Mouse (Mus musculus): Measurements from ENCODE around the gene Creg2.
"Not testable (repeated sequence)": the region's sequence is repeated elsewhere in the genome, so short reads cannot be mapped to it uniquely, and the experiment has no call there.

Creg2 gene

DNA sequence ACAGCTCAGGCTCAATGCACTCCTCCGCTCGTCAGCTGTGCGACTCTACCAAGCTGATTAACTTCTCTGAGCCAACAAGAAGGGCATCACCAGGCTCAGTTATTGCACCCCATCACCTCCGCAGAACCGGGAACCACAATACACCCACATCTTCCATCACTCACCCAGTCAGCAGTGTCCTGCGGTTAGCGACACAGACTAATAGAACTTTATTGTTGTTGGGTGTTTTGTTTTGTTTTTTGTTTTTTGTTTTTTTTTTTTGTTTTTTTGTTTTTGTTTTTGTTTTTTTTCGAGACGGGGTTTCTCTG lies at the start of gene Creg2:
Gene Creg2, minus strand, starts transcription at position 234 of the 308 bp plus-strand sequence.
- no peak for DNase-seq (ENCODE audit: low spot score in 2 of 2)

GRCm38 (mm10) chr1:39700599-39701273 lies 49.5 kb upstream of the Creg2 start:
- DNase-seq (ENCODE audit: low spot score in 2 of 2) = no peak

DNA sequence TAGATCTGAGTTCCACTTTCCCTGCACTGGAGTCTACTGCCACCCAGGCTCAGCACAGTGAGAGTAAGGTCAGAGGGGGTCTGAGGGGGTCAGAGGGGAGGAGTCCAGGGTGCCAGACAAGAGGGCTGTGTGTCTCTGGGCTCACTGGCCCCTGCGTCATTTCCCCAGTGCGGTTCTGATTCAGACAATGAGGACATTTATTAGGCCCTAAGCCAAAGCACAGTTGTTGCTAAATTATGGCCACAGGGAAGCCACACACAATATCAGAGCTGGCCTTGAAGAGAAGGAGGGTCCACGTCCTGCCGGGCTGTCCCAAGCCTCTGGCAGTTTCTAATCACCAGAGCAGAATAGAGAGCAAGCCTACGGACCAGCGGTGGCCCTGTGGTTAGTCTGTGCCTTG lies 47.2 kb upstream of the Creg2 start:
- DNase-seq (ENCODE audit: low spot score in 2 of 2) = no peak

DNA sequence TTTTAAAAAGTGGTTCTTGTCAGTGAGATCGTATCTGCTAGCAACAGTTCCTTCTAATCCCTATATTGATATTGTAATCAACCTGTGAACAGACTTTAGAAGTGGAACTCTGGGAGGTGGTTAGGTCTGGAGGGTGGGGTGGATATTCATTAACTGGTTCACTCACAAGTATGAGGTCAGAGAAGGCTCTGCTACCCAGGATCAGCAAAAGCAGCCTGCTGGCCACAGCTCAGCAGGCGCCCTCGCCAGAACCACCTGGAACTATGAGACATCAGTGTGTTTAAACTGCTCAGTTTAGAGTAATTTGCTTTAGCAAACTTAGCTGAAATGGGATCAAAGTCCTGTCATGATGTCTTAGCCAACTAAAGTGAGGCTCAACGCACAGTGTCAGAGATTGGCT lies 43.9 kb upstream of the Creg2 start:
- no peak for DNase-seq (ENCODE audit: low spot score in 2 of 2)

DNA sequence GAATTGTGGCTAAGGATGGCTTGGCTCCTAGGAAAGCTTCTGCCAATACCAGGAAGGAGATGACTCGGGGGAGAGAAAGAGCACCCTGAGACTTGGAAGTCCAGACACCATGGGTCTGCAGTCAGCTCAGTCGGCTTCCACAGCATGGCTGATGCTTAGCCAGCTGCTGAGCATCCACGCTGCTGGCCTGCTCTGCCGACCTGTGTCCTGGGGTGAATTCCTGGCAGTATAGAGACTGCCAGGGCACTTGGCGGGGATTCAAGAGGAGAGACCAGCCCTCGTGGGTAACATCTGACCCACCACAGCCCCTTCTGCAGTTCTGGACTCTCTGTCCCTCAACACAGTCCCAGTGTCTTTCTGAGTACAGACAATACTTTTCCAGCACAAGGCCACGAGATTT lies 43.5 kb upstream of the Creg2 start:
- no peak for DNase-seq (ENCODE audit: low spot score in 2 of 2)

DNA sequence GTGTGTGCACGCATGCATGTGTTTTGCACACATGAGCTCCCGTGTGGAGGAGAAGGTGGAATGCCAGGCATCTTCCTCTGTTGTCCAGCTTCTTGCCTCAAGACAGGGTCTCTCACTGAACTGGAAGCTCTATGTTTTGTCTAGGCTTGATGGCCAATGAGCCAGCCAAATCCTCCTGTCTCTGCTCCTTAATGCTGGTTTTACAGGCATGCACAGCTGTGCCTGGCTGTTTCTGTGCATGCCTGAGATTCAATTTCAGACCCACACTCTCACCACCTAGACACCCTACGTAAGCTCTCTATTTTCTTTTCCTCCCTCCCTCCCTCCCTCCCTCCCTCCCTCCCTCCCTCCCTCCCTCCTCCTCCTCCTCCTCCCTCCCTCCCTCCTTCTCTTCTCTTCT lies 40.7 kb upstream of the Creg2 start:
- DNase-seq (ENCODE audit: low spot score in 2 of 2) = no peak

DNA sequence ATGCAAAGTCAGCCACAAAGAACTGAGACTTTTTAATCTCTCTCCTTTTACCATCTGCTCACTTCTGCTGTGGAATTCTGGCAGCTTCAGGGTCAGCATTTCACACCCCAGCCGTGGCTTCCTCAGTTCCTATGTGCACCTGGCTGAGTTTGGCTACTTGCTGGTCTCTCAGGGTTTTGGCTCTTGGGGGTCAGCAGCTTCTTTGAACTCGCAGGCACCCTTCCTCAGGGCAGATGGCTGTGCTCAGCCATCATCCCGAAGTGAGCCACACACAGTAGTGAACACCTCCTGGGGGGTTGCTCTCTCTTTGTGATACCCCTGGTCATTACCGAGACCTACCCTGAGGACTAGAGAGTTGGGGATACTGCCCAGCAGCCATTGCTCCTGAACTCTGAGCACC lies 39.8 kb upstream of the Creg2 start:
- DNase-seq (ENCODE audit: low spot score in 2 of 2) = no peak

DNA sequence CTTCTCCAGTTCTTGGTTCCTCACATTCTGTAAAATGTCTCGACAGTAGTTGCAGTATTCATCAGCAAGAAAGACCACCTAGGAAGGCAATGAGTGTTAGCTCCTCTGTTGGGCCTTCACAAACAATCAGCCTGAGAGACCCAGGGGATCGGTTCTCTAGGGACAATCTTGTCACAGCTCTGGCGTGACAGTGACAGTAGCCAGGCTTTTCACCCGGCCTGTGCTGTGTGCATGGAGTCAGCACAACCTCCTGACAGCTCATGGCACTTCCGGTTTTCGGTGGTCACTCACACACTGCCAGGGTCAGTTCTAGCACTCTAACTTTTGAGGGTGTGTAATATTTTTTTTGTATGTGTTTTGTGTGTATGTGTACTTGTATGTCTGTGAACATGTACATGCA lies 37.3 kb upstream of the Creg2 start:
- DNase-seq (ENCODE audit: low spot score in 2 of 2) = no peak

- no peak for DNase-seq (ENCODE audit: low spot score in 2 of 2)
These were observed 36.0 kb upstream of the Creg2 start for GRCm38 (mm10) chr1:39687279-39687678.

GRCm38 (mm10) chr1:39685841-39686240 lies 34.6 kb upstream of the Creg2 start:
- peak; percentile 56 to 59 for DNase-seq (ENCODE audit: low spot score in 2 of 2)

DNA sequence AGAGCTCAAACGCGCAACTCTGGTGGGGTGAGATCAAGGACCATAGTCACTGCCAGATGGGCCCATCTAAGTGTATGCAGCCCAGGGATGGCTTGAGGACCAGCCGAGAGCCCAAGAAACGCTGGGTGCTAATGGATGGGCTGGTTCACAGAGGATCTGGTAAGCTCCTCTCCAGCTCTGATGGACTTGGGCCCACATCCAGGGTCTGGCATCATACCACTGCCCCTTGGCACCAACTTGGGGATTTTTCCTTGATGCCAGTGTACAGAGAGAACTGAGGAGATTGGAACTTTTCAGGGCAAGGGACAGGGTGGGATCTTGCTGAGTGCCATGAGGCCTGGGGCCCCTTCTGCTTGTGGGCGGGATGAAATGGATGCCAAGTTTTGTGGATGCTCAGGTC lies 30.4 kb upstream of the Creg2 start:
- DNase-seq (ENCODE audit: low spot score in 2 of 2) = no peak

- DNase-seq (ENCODE audit: low spot score in 2 of 2) = no peak
These were observed 29.3 kb upstream of the Creg2 start for GRCm38 (mm10) chr1:39680546-39680945.

DNA sequence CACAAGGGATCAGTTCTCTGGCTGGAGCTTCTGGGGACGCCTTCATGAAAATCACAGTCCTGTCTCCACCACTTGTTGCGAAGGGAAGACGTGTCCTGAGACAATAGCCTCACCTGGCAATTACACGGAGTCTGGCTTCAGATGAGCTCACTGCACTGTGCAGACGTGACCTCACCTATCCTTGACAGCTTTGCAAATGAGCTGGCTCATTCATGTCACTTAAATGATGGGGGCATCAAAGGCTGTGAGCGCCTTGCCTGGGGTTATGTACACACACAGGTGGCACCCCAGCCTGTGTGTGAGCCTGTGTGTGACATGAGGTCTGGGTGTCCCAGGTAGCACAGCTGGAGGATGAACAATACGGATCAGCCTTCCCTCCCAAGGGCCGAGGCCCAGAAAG lies 27.6 kb upstream of the Creg2 start:
- no peak for DNase-seq (ENCODE audit: low spot score in 2 of 2)

GRCm38 (mm10) chr1:39676221-39676876 lies 25.1 kb upstream of the Creg2 start:
- peak; percentile 31 to 51 for DNase-seq (ENCODE audit: low spot score in 2 of 2)

GRCm38 (mm10) chr1:39672362-39673105 lies 21.3 kb upstream of the Creg2 start:
- DNase-seq (ENCODE audit: low spot score in 2 of 2) = no peak

DNA sequence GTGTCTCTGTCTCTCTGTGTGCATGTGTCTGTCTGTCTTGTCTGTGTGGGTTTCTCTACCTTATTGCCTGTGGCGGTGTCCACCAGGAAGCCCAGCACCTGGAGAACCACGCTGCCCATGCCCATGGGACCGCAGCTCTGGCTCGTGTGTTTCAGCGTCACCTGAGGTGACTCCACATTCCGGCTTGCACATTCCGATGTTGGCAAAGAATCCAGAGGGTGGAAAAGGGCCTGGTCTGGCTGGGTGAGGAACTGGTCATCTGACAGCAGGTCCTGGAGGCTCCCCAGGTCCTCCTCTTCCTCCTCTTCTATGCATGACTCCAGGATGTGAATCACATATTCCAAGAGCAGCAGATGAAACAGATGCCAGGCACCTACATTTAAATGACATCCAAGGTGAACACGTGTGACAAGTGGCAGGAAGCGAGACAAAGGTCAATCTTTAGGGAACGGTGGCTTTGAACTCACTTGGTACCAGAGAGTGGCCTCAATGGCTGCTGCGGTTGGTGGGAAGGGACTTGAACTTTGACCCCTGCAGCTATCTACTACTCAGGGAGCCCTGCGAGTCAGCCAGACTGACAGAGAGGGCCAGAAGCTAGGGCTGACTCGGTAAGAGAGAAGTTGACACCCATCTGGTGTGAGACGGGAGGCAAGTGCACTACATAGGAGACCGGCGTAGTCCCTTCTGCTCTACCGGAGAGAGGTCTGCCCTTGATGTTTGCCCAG lies 19.1 kb upstream of the Creg2 start:
- no peak for DNase-seq (ENCODE audit: low spot score in 2 of 2)

GRCm38 (mm10) chr1:39666751-39667252 lies 15.5 kb upstream of the Creg2 start:
- DNase-seq (ENCODE audit: low spot score in 2 of 2) = no peak

GRCm38 (mm10) chr1:39664039-39664625 lies 12.9 kb upstream of the Creg2 start:
- DNase-seq (ENCODE audit: low spot score in 2 of 2) = no peak

DNA sequence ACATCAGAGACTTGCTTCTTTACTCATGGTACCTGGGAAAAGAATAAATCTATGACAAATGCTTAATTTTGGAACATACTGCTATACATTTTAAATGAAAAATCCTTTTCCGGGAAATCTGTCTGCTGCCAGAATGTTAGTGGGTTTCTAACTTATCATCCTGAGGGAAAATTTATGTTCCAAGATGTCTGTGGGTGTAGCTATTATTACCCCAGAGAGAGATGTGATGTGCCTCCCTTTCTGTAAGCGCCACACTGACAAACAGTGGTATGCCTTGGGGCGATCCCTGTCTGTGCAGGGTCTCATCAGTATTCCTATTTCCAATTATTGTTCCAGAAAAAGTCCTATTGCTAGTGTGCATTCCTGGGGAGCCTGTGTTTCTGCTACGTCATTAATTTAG lies 11.8 kb upstream of the Creg2 start:
- DNase-seq (ENCODE audit: low spot score in 2 of 2) = no peak

DNA sequence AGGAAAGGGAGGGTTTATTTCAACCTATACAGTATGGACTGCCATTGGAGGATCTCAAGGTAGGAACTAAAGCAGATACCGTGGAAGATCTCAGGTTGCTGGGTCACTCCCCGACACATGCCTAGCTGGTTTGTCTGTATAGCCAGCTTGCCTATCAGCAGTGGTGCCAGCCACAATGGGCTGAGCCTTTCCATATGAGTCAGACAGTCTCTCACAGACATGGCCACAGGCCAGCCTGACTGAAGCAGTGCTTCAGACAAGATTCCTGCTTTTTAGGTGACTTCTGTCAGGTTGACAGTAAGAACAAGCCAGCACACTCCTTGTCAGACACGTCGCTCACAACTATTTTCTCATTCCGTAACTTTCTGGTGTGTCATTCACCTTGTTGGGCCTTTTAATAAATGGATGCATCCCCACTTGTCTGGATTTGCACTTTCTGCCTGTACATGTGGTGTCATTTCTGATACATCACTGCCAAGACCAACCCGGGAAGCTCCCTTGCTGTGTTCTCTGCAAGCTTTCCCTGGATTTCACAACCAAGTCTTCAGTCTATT lies 5.8 kb upstream of the Creg2 start:
- no peak for DNase-seq (ENCODE audit: low spot score in 2 of 2)

DNA sequence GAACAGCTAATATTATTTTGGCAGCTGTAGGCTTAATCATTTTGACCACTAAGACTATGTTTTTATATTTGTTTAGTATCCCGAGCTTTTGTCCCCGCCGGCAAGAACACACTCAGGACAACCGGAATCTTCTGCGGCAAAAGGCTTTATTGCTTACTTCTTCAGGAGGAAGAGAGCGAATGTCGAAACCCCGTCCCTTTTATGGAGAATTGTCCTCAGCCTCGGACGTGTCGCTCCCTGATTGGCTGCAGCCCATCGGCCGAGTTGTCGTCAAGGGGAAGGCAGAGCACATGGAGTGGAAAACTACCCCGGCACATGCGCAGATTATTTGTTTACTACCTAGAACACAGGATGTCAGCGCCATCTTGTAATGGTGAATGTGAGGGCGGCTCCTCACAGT lies 3.6 kb upstream of the Creg2 start:
- not testable (repeated sequence) for DNase-seq (ENCODE audit: low spot score in 2 of 2)

- DNase-seq (ENCODE audit: low spot score in 2 of 2) = no peak
These were observed 1.8 kb upstream of the Creg2 start for GRCm38 (mm10) chr1:39653028-39653427.
